Mouse (Mus musculus) MEL (cell line): ENCODE measurements around the gene Ctdspl. TPM values are rescaled to one million over a fixed set of nuclear protein-coding genes. Genes with fewer than 3 reads are reported as not detected.

Source experiments
- DNase-seq: peaks from one replicate; pipeline ENCODE4 v3.0.0; 2011; ENCODE audit warnings: low read depth, low spot score
- H3K27ac ChIP-seq: 2 replicates; pipeline ENCODE4 v1.5.1; 2012; ENCODE audit warnings: low read depth, mild to moderate bottlenecking, control low read depth, low read length, moderate library complexity; ENCODE audit not compliant: control insufficient read depth
- H3K27me3 ChIP-seq, 2 experiments: fragments of 150-350 bp in 1 of 2; sonication (generic) in 1 of 2; 2 replicates each; pipeline ENCODE4 v1.6.1; 2012; ENCODE audit warnings: low read length in 2 of 2, mild to moderate bottlenecking in 2 of 2, improper control_type of control experiment in 1 of 2, moderate library complexity in 1 of 2; ENCODE audit not compliant: insufficient read depth in 2 of 2, control insufficient read depth in 1 of 2
- H3K36me3 ChIP-seq, 2 experiments: 2 replicates each; pipeline ENCODE4 v1.6.1; 2012 to 2014; ENCODE audit warnings: low read length in 2 of 2, improper control_type of control experiment in 1 of 2, inconsistent platforms in 1 of 2, mild to moderate bottlenecking in 1 of 2; ENCODE audit not compliant: insufficient read depth in 2 of 2, control insufficient read depth in 1 of 2
- H3K4me1 ChIP-seq, 2 experiments: fragments of 150-350 bp in 1 of 2; sonication (generic) in 1 of 2; 2 replicates each; pipeline ENCODE4 v1.6.1; 2012; ENCODE audit warnings: low read length in 2 of 2, improper control_type of control experiment in 1 of 2, mild to moderate bottlenecking in 1 of 2; ENCODE audit not compliant: insufficient read depth in 2 of 2, control insufficient read depth in 1 of 2
- H3K4me3 ChIP-seq, 2 experiments: fragments of 150-350 bp in 1 of 2; sonication (generic) in 1 of 2; 2 replicates each; pipeline ENCODE4 v1.5.1; 2012; ENCODE audit warnings: low read depth in 2 of 2, low read length in 2 of 2, mild to moderate bottlenecking in 2 of 2, moderate library complexity in 2 of 2, control low read depth in 1 of 2, improper control_type of control experiment in 1 of 2; ENCODE audit not compliant: control insufficient read depth in 1 of 2, insufficient read depth in 1 of 2
- H3K79me2 ChIP-seq: 2 replicates; pipeline ENCODE4 v1.6.1; 2012; ENCODE audit warnings: mild to moderate bottlenecking, low read length, moderate library complexity; ENCODE audit not compliant: control insufficient read depth, poor library complexity, insufficient read depth
- H3K9ac ChIP-seq: 2 replicates; pipeline ENCODE4 v1.6.1; 2012; ENCODE audit warnings: low read depth, mild to moderate bottlenecking, control low read depth, low read length, moderate library complexity; ENCODE audit not compliant: control insufficient read depth, poor library complexity, severe bottlenecking
- H3K9me3 ChIP-seq: fragments of 150-350 bp; sonication (generic); replicated peaks from 2 replicates; pipeline ENCODE4 v1.6.1; 2012; ENCODE audit warnings: mild to moderate bottlenecking, low read length, improper control_type of control experiment, moderate library complexity; ENCODE audit not compliant: insufficient read depth
- BHLHE40 ChIP-seq: IDR thresholded peaks from 2 replicates; pipeline ENCODE4 v1.6.1; 2012; ENCODE audit warnings: low read depth, mild to moderate bottlenecking, inconsistent platforms, low read length, improper control_type of control experiment, borderline replicate concordance
- E2F4 ChIP-seq: IDR thresholded peaks from 2 replicates; pipeline ENCODE4 v1.6.1; 2011; ENCODE audit warnings: low read depth, low read length, improper control_type of control experiment, borderline replicate concordance
- ELF1 ChIP-seq: IDR thresholded peaks from 2 replicates; pipeline ENCODE4 v1.6.1; 2014; ENCODE audit warnings: low read depth, mild to moderate bottlenecking, inconsistent platforms, low read length, improper control_type of control experiment, moderate library complexity
- EP300 ChIP-seq, 2 experiments: IDR thresholded peaks; 2 replicates each; pipeline ENCODE4 v1.6.1; 2011; ENCODE audit warnings: improper control_type of control experiment in 2 of 2, low read length in 2 of 2, low read depth in 1 of 2, mild to moderate bottlenecking in 1 of 2
- ETS1 ChIP-seq: IDR thresholded peaks from 2 replicates; pipeline ENCODE4 v1.6.1; 2012; ENCODE audit warnings: low read depth, mild to moderate bottlenecking, inconsistent platforms, low read length, improper control_type of control experiment, moderate library complexity
- GATA1 ChIP-seq: IDR thresholded peaks from 2 replicates; pipeline ENCODE4 v1.6.1; 2011; ENCODE audit warnings: low read depth, low read length, improper control_type of control experiment
- MAFK ChIP-seq: IDR thresholded peaks from 2 replicates; pipeline ENCODE4 v1.6.1; 2011; ENCODE audit warnings: low read depth, mild to moderate bottlenecking, low read length, improper control_type of control experiment, borderline replicate concordance
- MAX ChIP-seq: IDR thresholded peaks from 2 replicates; pipeline ENCODE4 v1.6.1; 2011; ENCODE audit warnings: low read length, improper control_type of control experiment
- MAZ ChIP-seq: IDR thresholded peaks from 2 replicates; pipeline ENCODE4 v1.6.1; 2012; ENCODE audit warnings: low read depth, mild to moderate bottlenecking, inconsistent platforms, low read length, improper control_type of control experiment
- MEF2A ChIP-seq: IDR thresholded peaks from 2 replicates; pipeline ENCODE4 v1.6.1; 2014; ENCODE audit warnings: low read depth, mild to moderate bottlenecking, inconsistent platforms, low read length, improper control_type of control experiment; ENCODE audit not compliant: poor library complexity, insufficient replicate concordance, severe bottlenecking; ENCODE audit errors: extremely low read depth
- MYC ChIP-seq: IDR thresholded peaks from 2 replicates; pipeline ENCODE4 v1.6.1; 2011; ENCODE audit warnings: low read depth, mild to moderate bottlenecking, low read length, improper control_type of control experiment, moderate library complexity
- NRF1 ChIP-seq: IDR thresholded peaks from 2 replicates; pipeline ENCODE4 v1.6.1; 2014; ENCODE audit warnings: low read depth, mild to moderate bottlenecking, inconsistent platforms, low read length, improper control_type of control experiment, moderate library complexity; ENCODE audit not compliant: poor library complexity, insufficient read depth, severe bottlenecking
- POLR2AphosphoS2 ChIP-seq: IDR thresholded peaks from 2 replicates; pipeline ENCODE4 v1.6.1; 2011; ENCODE audit warnings: low read length, improper control_type of control experiment
- RCOR1 ChIP-seq: IDR thresholded peaks from 2 replicates; pipeline ENCODE4 v1.6.1; 2012; ENCODE audit warnings: low read depth, mild to moderate bottlenecking, inconsistent platforms, low read length, improper control_type of control experiment
- UBTF ChIP-seq: IDR thresholded peaks from 2 replicates; pipeline ENCODE4 v1.6.1; 2012; ENCODE audit warnings: low read depth, mild to moderate bottlenecking, inconsistent platforms, low read length, improper control_type of control experiment, moderate library complexity, borderline replicate concordance; ENCODE audit not compliant: insufficient read depth
- USF1 ChIP-seq: IDR thresholded peaks from 2 replicates; pipeline ENCODE4 v1.6.1; 2014; ENCODE audit warnings: low read depth, mild to moderate bottlenecking, inconsistent platforms, low read length, improper control_type of control experiment, moderate library complexity
- USF2 ChIP-seq, 2 experiments: IDR thresholded peaks; 2 replicates each; pipeline ENCODE4 v1.6.1; 2011 to 2012; ENCODE audit warnings: improper control_type of control experiment in 2 of 2, low read length in 2 of 2, borderline replicate concordance in 1 of 2, inconsistent platforms in 1 of 2, low read depth in 1 of 2, mild to moderate bottlenecking in 1 of 2; ENCODE audit not compliant: insufficient read depth in 1 of 2
- ZC3H11A ChIP-seq: IDR thresholded peaks from 2 replicates; pipeline ENCODE4 v1.6.1; 2012; ENCODE audit warnings: low read depth, mild to moderate bottlenecking, inconsistent platforms, low read length, improper control_type of control experiment
- ZMIZ1 ChIP-seq: IDR thresholded peaks from 2 replicates; pipeline ENCODE4 v1.6.1; 2012; ENCODE audit warnings: low read depth, mild to moderate bottlenecking, inconsistent platforms, low read length, improper control_type of control experiment, moderate library complexity
- ZNF384 ChIP-seq: IDR thresholded peaks from 2 replicates; pipeline ENCODE4 v1.6.1; 2012; ENCODE audit warnings: low read depth, mild to moderate bottlenecking, inconsistent platforms, low read length, improper control_type of control experiment
- polyA plus RNA-seq, 2 experiments: library from polyadenylated mRNA; stranded (reverse) in 1 of 2; unstranded in 1 of 2; fragments of >175 nt in 1 of 2; fragments of >200 nt in 1 of 2; gene quantifications; 2 replicates each; pipeline versions ENCODE4 v1.2.1 to v1.2.4; 2012; ENCODE audit warnings: low replicate concordance in 2 of 2, low read depth in 1 of 2; ENCODE audit not compliant: insufficient read length in 2 of 2, insufficient read depth in 1 of 2, missing spikeins in 1 of 2
- total RNA-seq: library from RNA; depleted of rRNA; stranded (reverse); fragments of 300-350 nt; gene quantifications from 2 replicates; pipeline ENCODE4 v1.2.3, GENCODE M21; 2012

Ctdspl gene
- total and polyA plus RNA-seq, 3 experiments, result 15.3 to 20.7 TPM; not detected in 1

GRCm38 (mm10) chr9:118930611-118931010 lies 4.4 kb downstream of the Ctdspl start:
- no peak for DNase-seq
- no peak overlapping the region for H3K4me3 ChIP-seq
- H3K27me3 ChIP-seq, result no peaks in the 10 kb centered on the region
- H3K27ac ChIP-seq, result no peak overlapping the region
- H3K9me3 ChIP-seq, result no peaks in the 10 kb centered on the region
- TF ChIP-seq ZNF384 (no peak), POLR2AphosphoS2 (no peak), UBTF (no peak), MEF2A (no peak), ETS1 (no peak), ELF1 (no peak), BHLHE40 (no peak), MYC (no peak), GATA1 (no peak), RCOR1 (no peak), USF2 (IDR thresholded peaks at IDR 0.05; ENCODE audit: borderline replicate concordance in 1 of 2, insufficient read depth in 1 of 2, low read depth in 1 of 2, low read length in 2 of 2) (no peak), MAX (no peak), MAFK (no peak), MAZ (no peak)
- no peaks in the 10 kb centered on the region; a peak in 3 of 4 replicates for H3K36me3 ChIP-seq
- no peak overlapping the region for H3K9ac ChIP-seq
- peaks cover 13% of the 10 kb centered on the region for H3K79me2 ChIP-seq
- H3K4me1 ChIP-seq, result peaks cover 0 to 7% of the 10 kb centered on the region in 2 experiments; a peak in 2 of 4 replicates

GRCm38 (mm10) chr9:118933800-118934199 lies 7.5 kb downstream of the Ctdspl start:
- no peak overlapping the region for H3K4me3 ChIP-seq
- H3K4me1 ChIP-seq, result no peaks in the 10 kb centered on the region
- no peak overlapping the region for H3K27ac ChIP-seq
- H3K9me3 ChIP-seq, result no peaks in the 10 kb centered on the region
- no peak overlapping the region for H3K9ac ChIP-seq
- H3K36me3 ChIP-seq, result no peaks in the 10 kb centered on the region; a peak in 3 of 4 replicates
- TF ChIP-seq USF2 (IDR thresholded peaks at IDR 0.05; ENCODE audit: borderline replicate concordance in 1 of 2, insufficient read depth in 1 of 2, low read depth in 1 of 2, low read length in 2 of 2), result no peak
- TF ChIP-seq ETS1, result no peak
- no peak for TF ChIP-seq ZMIZ1
- TF ChIP-seq USF1, result no peak
- no peak for TF ChIP-seq ZNF384
- no peak for TF ChIP-seq E2F4
- TF ChIP-seq POLR2AphosphoS2, result no peak
- no peak for TF ChIP-seq EP300 (IDR thresholded peaks at IDR 0.05; ENCODE audit: low read depth in 1 of 2, low read length in 2 of 2)
- no peak for TF ChIP-seq RCOR1
- no peak for TF ChIP-seq NRF1
- TF ChIP-seq ZC3H11A, result no peak
- H3K79me2 ChIP-seq, result no peaks in the 10 kb centered on the region; the same call in 1 of the 2 replicates
- no peaks in the 10 kb centered on the region for H3K27me3 ChIP-seq
- DNase-seq, result no peak
